Mouse (Mus musculus) heart, embryonic 14.5 days (tissue): ENCODE results near the gene Slc35e4. TPM values are rescaled to one million over a fixed set of nuclear protein-coding genes. Genes with fewer than 3 reads are reported as not detected.
A peak's percentile ranks its signal among the peaks of the same experiment; 100 is the strongest.
"Not testable (repeated sequence)": the region's sequence is repeated elsewhere in the genome, so short reads cannot be mapped to it uniquely, and the experiment has no call there.

Experiments
- ATAC-seq: fragments of 200-750 bp; cut with Nextera tagmentation; 2 replicates; pipeline ENCODE4 v1.8.0; 2017; ENCODE audit warnings: low read depth, moderate TSS enrichment; ENCODE audit not compliant: insufficient number of reproducible peaks, insufficient read depth, low FRiP score
- H3K27ac ChIP-seq, 2 experiments: fragments of 200-500 bp in 1 of 2; fragments of 300-500 bp in 1 of 2; sonication (generic) in 1 of 2; replicated peaks in 1 of 2; 2 replicates each; pipeline ENCODE4 v1.5.1; 2012 to 2014; ENCODE audit warnings: low read depth in 2 of 2, low read length in 2 of 2, control low read depth in 1 of 2, mild to moderate bottlenecking in 1 of 2, mixed read lengths in 1 of 2; ENCODE audit not compliant: control insufficient read depth in 1 of 2, insufficient read depth in 1 of 2
- H3K27me3 ChIP-seq: fragments of 300-500 bp; sonication (generic); 2 replicates; pipeline ENCODE4 v1.6.1; 2014; ENCODE audit warnings: mild to moderate bottlenecking, low read length, control low read depth; ENCODE audit not compliant: control insufficient read depth, insufficient read depth
- H3K36me3 ChIP-seq: fragments of 300-500 bp; sonication (generic); 2 replicates; pipeline ENCODE4 v1.6.1; 2014; ENCODE audit warnings: mild to moderate bottlenecking, control low read depth, low read length, mixed read lengths; ENCODE audit not compliant: control insufficient read depth, insufficient read depth
- H3K4me1 ChIP-seq, 2 experiments: fragments of 200-500 bp in 1 of 2; fragments of 300-500 bp in 1 of 2; sonication (generic) in 1 of 2; 2 replicates each; pipeline ENCODE4 v1.6.1; 2012 to 2014; ENCODE audit warnings: low read length in 2 of 2, control low read depth in 1 of 2, mixed read lengths in 1 of 2; ENCODE audit not compliant: control insufficient read depth in 2 of 2, insufficient read depth in 2 of 2
- H3K4me2 ChIP-seq: fragments of 300-500 bp; sonication (generic); 2 replicates; pipeline ENCODE4 v1.6.1; 2014; ENCODE audit warnings: mild to moderate bottlenecking, low read length
- H3K4me3 ChIP-seq, 2 experiments: fragments of 200-500 bp in 1 of 2; fragments of 300-500 bp in 1 of 2; sonication (generic) in 1 of 2; 2 replicates each; pipeline ENCODE4 v1.5.1; 2012 to 2014; ENCODE audit warnings: low read length in 2 of 2, mild to moderate bottlenecking in 2 of 2, control low read depth in 1 of 2, low read depth in 1 of 2, moderate library complexity in 1 of 2; ENCODE audit not compliant: control insufficient read depth in 1 of 2, insufficient read depth in 1 of 2
- H3K9ac ChIP-seq: fragments of 300-500 bp; sonication (generic); 2 replicates; pipeline ENCODE4 v1.6.1; 2014; ENCODE audit warnings: mild to moderate bottlenecking, low read length
- H3K9me3 ChIP-seq: fragments of 300-500 bp; sonication (generic); 2 replicates; pipeline ENCODE4 v1.6.1; 2016; ENCODE audit warnings: low read length, control low read depth; ENCODE audit not compliant: control insufficient read depth
- WGBS: fragments of 180-500 bp; shearing (Covaris S2); extraction: QIAGEN DNeasy Blood & Tissue Kit; methylation state at CpG from one replicate; pipeline ENCODE4 v1.1.7; 2014; 5-methylcytosine and 5-hydroxymethylcytosine counted together
- polyA plus RNA-seq: library from polyadenylated mRNA; unstranded; fragments of >200 nt; fragmentation: Nextera tagmentation; extraction: Ambion mirVana; gene quantifications from 2 replicates; pipeline ENCODE4 v1.2.1, GENCODE M21; 2014

The Slc35e4 gene
- polyA plus RNA-seq, result 3.0 and 3.4 TPM in 2 replicates

DNA sequence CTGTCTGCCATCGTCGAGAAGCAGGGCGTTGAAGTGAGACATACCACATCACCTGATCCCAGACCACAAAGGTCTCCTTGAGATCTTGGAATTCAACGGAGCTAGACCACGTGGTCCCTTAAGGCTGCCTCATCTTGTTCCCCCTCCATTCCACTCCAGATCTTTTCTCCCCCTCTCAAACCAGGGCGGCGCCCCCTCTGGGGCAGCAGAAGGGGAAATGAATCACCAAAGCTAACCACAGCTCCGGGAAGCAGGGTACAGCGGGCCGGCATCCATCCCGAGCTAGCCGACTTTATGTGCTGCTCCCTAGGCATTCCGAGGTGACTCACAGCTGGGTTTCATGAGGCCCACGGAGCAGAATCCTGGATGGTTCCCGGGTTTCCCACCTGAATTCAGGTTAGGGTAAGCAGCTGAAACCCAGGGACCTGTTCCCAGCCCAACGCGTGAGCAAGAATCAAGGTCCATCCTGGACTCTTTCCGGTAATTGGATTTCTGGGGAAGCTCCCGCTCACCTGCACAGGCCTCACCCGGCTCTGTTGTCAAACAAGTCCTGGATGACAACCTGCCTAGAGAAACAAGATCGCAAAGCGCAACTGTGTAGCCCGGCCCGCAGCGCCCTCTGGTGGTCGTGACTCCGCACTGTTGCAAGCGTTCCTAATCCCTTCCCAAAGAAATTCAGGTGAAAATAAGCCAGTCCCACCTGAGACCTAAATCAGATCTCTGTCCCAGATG, at the start of gene Slc35e4:
Gene Slc35e4 (minus strand): TSS at position 556 of the 732 bp plus-strand sequence.
- peaks cover 13% of the 10 kb centered on the region for H3K36me3 ChIP-seq
- H3K4me2 ChIP-seq, result peak within 1 kb of the TSS; percentile 96
- H3K4me3 ChIP-seq, result peak within 1 kb of the TSS; percentile 53 to 67
- peak within 1 kb of the TSS; percentile 56 to 75; a peak in 3 of 4 replicates for H3K27ac ChIP-seq
- no peaks in the 10 kb centered on the region for H3K9me3 ChIP-seq
- no peaks in the 10 kb centered on the region for H3K27me3 ChIP-seq
- H3K9ac ChIP-seq, result peak within 1 kb of the TSS; percentile 75
- H3K4me1 ChIP-seq, result peaks cover 29 to 40% of the 10 kb centered on the region in 2 experiments
- peak; percentile 55 for ATAC-seq
- WGBS, result under 1% methylated on average over 28 of the region's 28 CpGs

GRCm38 (mm10) chr11:3963610-3964415, 49.3 kb upstream of the Slc35e4 start, which contains the start of gene Pes1:
TSS of gene Pes1 (plus strand) at chr11:3963975.
- Histone ChIP-seq H3K4me3 (peak within 1 kb of the TSS; percentile 64 to 74), H3K36me3 (peaks cover 9% of the 10 kb centered on the region), H3K4me2 (peak within 1 kb of the TSS; percentile 88), H3K27me3 (no peaks in the 10 kb centered on the region), H3K9ac (peak within 1 kb of the TSS; percentile 73), H3K4me1 (peaks cover 0 to 7% of the 10 kb centered on the region in 2 experiments; a peak in 2 of 4 replicates), H3K9me3 (no peaks in the 10 kb centered on the region), H3K27ac (peak within 1 kb of the TSS; percentile 36 to 67; a peak in 3 of 4 replicates)
- peak; percentile 87 for ATAC-seq
- 1% methylated on average over 31 of the region's 31 CpGs for WGBS

DNA sequence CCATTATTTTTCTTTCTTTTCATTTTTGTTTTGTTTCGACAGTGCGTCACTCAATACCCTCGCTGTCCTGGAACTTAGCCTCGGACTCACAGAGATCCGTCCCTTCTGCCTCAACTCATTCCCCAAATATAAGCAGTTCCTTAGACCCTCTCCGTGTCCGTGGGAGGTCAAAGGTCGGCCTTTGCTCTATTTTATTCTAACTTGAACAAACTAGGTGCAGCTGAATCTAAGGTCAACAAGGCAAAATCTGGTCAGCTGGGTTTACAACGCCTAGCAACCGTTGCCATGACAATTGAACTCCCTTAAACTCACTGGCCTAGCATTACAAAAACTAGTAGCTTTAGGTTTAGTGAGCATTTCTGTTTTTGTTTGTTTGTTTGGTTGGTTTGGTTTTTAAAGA, 48.7 kb upstream of the Slc35e4 start:
- peak overlapping the region; percentile 88 for H3K4me2 ChIP-seq
- no peak for ATAC-seq
- peak overlapping the region; percentile 73 for H3K9ac ChIP-seq
- peak overlapping the region in 1 of 2 experiments; percentile 67; a peak in 2 of 4 replicates for H3K27ac ChIP-seq
- WGBS, result 85% methylated on average over 10 of the region's 10 CpGs
- H3K9me3 ChIP-seq, result no peaks in the 10 kb centered on the region
- H3K4me1 ChIP-seq, result peaks cover 0 to 7% of the 10 kb centered on the region in 2 experiments; a peak in 2 of 4 replicates
- H3K36me3 ChIP-seq, result peaks cover 4% of the 10 kb centered on the region
- H3K4me3 ChIP-seq, result peak overlapping the region; percentile 25 to 64
- H3K27me3 ChIP-seq, result no peaks in the 10 kb centered on the region

GRCm38 (mm10) chr11:3961761-3962160, 47.3 kb upstream of the Slc35e4 start:
- Histone ChIP-seq H3K4me1 (peaks cover 0 to 7% of the 10 kb centered on the region in 2 experiments; a peak in 2 of 4 replicates), H3K27ac (no peak overlapping the region), H3K9ac (no peak overlapping the region), H3K9me3 (no peaks in the 10 kb centered on the region), H3K36me3 (no peaks in the 10 kb centered on the region), H3K27me3 (no peaks in the 10 kb centered on the region), H3K4me2 (no peak overlapping the region), H3K4me3 (no peak overlapping the region)
- no peak for ATAC-seq
- 65% methylated on average over 3 of the region's 3 CpGs for WGBS

GRCm38 (mm10) chr11:3960901-3961300, 46.4 kb upstream of the Slc35e4 start:
- Histone ChIP-seq H3K27me3 (no peaks in the 10 kb centered on the region), H3K4me1 (peaks cover 0 to 7% of the 10 kb centered on the region in 2 experiments; a peak in 2 of 4 replicates), H3K27ac (no peak overlapping the region), H3K36me3 (no peaks in the 10 kb centered on the region), H3K4me3 (no peak overlapping the region), H3K9me3 (no peaks in the 10 kb centered on the region), H3K4me2 (no peak overlapping the region), H3K9ac (no peak overlapping the region)
- 32% methylated on average over 2 of the region's 2 CpGs for WGBS
- ATAC-seq, result no peak

DNA sequence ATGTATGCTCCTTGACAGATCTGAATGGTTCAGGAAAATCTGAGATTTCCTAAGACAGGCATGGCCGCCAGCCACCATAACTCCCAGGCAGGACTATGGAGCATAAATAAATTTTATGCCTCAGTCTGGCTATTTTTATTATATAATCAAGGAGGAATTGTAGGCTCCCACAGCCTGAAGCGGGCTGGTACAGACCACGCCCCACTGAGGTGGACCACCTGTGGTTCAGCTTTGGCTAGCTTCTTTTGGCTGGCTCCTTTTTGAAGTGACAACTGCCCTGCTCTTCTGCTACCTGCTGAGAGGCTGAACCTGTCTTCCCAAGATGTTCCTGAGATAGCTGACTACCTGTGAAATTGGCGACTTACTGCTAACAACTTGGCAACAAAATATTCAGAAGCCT, 40.9 kb upstream of the Slc35e4 start:
- not testable (repeated sequence) for H3K4me1 ChIP-seq, H3K4me2 ChIP-seq, H3K27ac ChIP-seq, H3K27me3 ChIP-seq, ATAC-seq, H3K9ac ChIP-seq, H3K36me3 ChIP-seq, H3K4me3 ChIP-seq, H3K9me3 ChIP-seq
- 56% methylated on average over 4 of the region's 4 CpGs for WGBS

DNA sequence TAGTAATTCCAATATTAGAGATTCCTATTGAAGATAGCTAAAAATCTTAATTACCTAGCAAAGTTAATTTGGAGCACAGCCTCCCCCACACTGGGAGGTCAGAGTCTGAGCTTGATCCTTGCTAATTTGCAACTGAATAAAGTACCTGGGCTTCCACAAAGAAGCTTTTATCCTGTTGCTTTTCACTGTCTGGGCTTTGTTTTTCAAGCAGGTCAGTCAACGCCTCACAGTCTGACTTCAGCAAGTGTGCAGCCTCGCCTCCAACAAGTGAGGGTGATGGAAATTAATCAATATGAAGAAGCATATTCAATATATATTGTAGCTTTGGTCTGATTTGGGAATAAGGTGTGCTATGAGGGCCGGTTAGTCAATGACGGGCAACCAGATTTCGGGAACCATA, 40.4 kb upstream of the Slc35e4 start:
- not testable (repeated sequence) for H3K4me2 ChIP-seq, H3K4me3 ChIP-seq, H3K27ac ChIP-seq, H3K9ac ChIP-seq, H3K36me3 ChIP-seq, H3K4me1 ChIP-seq, ATAC-seq, H3K9me3 ChIP-seq, H3K27me3 ChIP-seq
- WGBS, result 81% methylated on average over 5 of the region's 5 CpGs
